Mouse (Mus musculus): Measurements from ENCODE around the gene Hist2h2aa1. TPM values are rescaled to one million over a fixed set of nuclear protein-coding genes. Genes with fewer than 3 reads are reported as not detected.
A peak's percentile ranks its signal among the peaks of the same experiment; 100 is the strongest.
"Not testable (repeated sequence)": the region's sequence is repeated elsewhere in the genome, so short reads cannot be mapped to it uniquely, and the experiment has no call there.

Hist2h2aa1 gene
- total RNA-seq, 1 experiment from 2014 or later, result 1,455 TPM

DNA sequence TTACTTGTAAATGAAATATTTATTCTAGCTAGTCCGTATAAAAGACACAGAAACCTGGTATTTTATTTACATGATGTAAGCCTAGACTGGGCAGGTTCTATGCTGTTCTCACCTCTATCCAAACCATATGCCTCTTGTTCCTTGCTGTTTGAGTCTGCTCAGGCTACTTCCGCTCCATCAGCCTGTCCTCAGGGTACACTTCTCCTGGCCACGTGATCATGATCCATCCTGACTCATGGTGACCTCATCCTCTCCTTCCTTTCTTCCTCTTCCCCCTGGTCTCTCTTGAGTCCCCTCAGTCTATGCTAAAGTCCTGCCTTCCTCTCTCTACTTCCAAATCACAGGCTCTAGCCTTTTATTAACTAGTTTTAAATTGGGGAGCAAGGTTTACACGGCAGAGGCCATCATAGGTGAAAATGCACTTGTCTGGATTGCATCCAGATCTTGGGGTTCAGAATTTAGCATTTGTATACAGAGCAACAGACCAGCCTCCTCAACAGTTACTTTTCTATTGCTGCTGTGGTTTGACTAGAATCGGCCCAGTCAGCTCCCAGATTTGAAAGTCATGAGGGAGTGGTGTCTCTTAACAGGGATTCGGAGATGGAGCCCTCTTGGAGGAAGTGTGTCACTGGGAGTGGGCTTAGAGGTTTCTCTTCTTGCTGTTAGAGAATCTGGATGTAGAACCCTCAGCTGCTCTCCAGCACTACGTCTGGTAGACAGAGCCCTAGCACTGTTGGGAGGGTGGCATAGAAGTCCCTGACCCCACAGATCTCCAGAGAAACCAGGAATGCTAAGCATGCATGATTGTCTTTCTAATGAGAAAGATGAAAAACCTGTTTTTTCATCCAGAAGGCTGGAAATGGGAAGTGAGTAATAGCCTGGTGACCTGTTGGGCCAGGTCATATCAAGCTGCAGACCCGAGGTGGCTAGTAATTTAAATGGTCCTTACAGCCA is 18.3 kb upstream of the Hist2h2aa1 start:
- ATAC-seq (replicated peaks; ENCODE audit: insufficient number of reproducible peaks, low FRiP score, low TSS enrichment, poor library complexity, severe bottlenecking), result peak; percentile 62

DNA sequence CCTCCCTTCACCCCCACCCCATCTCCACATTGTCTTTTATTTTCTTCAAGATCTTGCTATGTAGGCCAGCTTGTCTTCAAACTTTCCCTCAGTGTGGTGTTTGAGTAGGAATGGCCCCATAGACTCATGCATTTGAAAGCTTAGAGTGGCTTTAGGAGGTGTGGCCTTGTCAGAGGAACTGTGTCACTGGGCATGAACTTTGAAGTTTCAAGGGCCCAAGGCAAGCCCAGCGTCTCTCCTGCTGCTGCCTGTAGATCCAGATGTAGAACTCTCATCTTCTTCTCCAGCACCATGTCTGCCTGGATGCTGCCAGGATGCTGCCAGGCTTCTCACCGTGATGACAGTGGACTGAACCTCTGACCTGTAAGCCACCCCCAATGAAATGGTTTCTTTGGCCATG is 16.5 kb upstream of the Hist2h2aa1 start:
- ATAC-seq (replicated peaks; ENCODE audit: insufficient number of reproducible peaks, low FRiP score, low TSS enrichment, poor library complexity, severe bottlenecking), result 0 out of 2 replicates have a peak, but pooled peaks have one; percentile 14

DNA sequence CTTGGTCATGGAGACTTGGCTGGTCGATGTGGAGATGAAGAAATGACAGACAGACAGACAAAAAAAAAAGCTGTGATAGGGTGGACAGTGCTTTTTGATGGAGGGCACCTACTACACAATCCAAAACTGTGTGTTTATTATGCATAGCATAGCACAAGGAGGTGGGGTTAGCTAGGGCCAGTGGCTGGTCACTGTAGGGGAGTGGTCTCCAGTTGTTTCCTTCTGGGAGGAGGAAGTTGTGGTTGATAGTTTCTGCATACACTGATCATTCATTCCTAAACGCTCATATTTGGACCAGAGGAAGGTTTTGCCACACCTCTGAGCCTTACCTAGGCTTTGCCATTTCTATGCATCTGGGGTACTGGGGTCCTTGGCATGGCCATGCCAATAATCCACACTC is 14.9 kb upstream of the Hist2h2aa1 start:
- ATAC-seq (replicated peaks; ENCODE audit: insufficient number of reproducible peaks, low FRiP score, low TSS enrichment, poor library complexity, severe bottlenecking), result peak; percentile 57; the same call in 1 of the 2 replicates

DNA sequence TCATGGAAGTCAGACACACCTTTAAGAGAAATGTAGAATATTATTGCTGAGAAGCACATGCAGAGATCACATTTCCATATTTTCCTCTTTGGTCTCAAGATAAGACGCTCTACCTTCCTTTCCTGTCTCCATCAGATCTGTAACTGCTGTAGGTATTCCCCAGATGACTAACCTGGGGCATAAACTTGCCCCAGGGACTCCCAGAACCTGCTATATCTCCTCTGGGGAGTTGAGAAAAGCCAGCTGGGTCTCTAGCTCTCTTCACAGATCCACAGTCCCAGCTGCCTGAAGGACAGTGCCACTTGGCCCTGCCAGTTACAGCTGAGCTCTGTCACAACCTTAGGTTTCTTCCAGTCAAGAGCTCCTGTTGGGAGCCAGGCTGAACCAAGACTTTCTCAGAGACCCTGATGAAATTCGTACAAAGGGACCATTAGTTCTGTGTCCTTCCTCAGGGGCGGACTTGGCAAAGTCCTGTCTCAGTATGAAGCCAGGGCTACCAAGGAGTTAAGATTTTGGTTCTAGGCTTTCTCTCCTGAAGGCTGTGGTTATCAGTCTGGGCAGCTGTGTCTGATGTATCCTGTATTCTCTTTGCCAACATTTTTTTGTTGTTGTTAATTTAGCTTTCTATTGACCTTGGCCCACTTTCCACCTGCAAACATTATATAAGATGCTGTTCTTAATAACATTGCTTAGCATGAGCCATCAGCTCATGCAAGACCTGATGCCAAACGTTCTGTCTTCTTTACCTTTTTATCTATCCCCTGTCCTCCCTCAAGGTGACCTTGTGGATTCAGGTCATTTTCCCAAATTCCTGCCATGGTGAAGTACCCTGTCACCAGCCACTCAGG is 14.2 kb upstream of the Hist2h2aa1 start:
- ATAC-seq (replicated peaks; ENCODE audit: insufficient number of reproducible peaks, low FRiP score, low TSS enrichment, poor library complexity, severe bottlenecking), result no peak

DNA sequence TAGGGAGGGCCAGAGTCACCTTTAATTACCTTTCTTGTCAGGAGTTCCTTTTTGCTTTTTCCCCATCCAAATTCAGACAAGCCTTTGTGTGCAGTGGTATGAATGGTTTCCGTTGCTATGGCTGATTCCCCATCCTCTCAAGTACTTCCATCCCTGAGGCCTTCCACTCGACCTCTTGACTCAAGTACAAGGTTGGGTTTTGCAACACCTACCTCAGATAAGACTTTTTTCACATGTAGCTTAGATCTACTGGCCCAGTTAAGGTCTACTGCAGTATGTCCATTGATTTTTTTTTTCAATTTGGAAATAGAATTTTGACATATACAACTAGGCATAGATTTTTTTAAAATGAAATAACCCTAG is 13.6 kb upstream of the Hist2h2aa1 start:
- ATAC-seq (replicated peaks; ENCODE audit: insufficient number of reproducible peaks, low FRiP score, low TSS enrichment, poor library complexity, severe bottlenecking), result no peak

DNA sequence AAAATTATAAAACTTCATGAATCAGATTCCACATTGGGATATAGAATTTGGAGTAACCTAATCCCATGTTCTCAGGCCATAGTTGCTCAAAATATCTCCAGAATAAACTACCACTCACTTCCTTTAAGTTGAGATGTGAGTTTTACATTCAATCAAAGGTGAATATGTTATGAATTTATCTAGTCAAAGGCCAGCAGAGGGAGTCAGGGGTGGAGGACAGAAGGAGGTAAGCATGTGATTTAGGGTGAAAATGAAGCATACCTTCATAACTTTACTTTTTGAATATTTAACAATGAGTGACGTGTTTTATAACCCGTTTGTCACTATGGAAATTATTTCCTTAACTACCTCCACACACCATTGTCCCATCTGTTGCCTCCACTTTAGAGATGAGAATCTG is 10.4 kb upstream of the Hist2h2aa1 start:
- ATAC-seq (replicated peaks; ENCODE audit: insufficient number of reproducible peaks, low FRiP score, low TSS enrichment, poor library complexity, severe bottlenecking), result no peak

DNA sequence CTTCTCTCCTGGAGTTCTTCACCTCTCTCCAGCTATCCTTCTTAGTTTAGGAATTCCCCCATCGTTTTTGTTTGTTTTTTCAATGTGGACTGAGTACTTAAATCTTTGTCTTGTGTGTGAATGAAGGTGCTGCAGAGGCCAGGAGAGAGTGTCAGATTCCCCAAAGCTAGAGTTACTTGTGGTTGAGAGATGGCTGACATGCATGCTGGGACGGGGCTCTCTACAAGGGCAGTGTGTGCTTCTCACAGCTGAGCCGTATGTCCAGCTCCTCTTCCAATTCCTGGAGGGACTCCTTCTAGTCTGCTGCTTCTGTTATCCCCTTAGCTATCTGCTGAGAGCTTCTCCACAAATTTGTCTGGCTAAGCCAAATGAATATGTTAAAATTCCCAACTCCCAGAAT is 9.5 kb upstream of the Hist2h2aa1 start:
- ATAC-seq (replicated peaks; ENCODE audit: insufficient number of reproducible peaks, low FRiP score, low TSS enrichment, poor library complexity, severe bottlenecking), result no peak

DNA sequence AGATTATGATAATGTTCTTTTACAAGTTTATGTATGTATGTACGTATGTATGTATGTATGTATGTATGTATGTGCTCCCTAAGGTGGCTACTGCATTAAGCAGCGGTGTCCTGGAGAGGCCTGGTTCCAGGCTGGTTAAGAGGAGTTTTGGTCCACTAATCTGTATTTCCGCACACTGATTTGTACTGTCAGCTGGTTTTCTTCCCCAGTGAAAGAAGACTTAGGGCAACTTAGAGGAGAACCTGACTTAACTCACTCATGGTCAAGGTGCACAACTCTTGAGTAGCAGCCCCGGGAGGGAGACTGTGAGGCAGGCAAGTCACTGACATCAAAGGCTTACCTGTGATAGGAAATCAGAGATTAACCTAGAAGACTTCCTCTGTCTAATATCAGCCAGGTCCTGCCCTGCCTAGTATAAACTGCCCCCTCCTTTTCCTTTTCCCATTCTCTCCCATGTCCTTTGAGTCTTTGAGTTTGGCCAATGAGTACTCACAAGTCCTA is 8.4 kb upstream of the Hist2h2aa1 start:
- ATAC-seq (replicated peaks; ENCODE audit: insufficient number of reproducible peaks, low FRiP score, low TSS enrichment, poor library complexity, severe bottlenecking), result no peak

DNA sequence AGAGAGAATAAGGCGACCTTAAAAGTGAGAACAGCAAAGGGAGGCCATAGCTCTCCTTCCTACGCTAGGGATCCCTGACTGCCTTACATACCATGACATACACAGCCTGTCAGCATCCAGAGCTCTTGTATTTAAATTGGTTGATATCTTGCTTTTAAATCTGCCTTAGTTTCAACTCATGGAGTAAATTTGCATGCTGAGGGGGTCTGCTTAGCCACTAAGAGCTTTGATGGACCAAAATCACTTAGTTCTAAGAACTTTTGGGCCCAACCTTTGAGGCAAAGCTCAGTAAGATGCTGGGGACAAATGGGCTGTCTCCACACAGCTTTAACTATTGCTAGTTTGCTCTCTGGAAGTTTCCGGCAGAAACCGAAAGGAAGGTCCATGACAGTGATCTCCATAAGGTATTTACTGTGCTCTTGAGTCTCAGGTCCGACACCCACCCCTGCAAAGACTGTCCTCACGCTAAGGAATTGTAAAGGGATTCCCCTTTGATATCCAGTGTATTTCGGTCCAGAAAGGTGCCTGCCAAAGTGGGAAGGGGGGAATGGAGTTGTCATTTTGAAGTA is 7.9 kb upstream of the Hist2h2aa1 start:
- no peak for ATAC-seq (replicated peaks; ENCODE audit: insufficient number of reproducible peaks, low FRiP score, low TSS enrichment, poor library complexity, severe bottlenecking)

DNA sequence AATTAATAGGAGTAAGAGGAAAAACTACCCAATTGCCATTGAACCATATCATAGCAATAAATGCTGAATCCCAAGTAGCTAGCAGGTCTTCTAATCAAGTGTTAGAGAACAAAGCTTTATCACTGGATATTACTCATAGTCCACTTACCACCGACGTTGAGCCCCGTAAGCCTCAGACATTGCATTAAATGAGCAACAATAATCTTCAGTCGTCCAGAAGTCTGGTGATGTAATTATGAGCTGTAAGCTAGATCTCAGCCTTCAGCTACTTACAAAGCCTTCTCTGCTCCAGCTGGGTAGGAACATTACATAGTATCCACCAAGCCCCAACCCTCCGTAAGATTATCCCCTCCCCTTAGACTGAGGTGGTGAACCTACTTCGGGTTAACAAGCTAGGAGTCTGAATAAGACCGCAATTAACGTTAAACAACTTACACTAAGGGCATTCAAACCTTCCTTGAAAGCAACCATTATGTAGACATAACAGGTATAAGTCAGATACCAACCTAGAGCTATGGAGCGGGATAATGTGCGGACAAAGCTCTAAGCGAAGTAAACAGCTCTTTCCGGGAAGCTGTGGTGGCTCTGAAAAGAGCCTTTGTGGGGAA is 7.3 kb upstream of the Hist2h2aa1 start:
- ATAC-seq (replicated peaks; ENCODE audit: insufficient number of reproducible peaks, low FRiP score, low TSS enrichment, poor library complexity, severe bottlenecking), result no peak

DNA sequence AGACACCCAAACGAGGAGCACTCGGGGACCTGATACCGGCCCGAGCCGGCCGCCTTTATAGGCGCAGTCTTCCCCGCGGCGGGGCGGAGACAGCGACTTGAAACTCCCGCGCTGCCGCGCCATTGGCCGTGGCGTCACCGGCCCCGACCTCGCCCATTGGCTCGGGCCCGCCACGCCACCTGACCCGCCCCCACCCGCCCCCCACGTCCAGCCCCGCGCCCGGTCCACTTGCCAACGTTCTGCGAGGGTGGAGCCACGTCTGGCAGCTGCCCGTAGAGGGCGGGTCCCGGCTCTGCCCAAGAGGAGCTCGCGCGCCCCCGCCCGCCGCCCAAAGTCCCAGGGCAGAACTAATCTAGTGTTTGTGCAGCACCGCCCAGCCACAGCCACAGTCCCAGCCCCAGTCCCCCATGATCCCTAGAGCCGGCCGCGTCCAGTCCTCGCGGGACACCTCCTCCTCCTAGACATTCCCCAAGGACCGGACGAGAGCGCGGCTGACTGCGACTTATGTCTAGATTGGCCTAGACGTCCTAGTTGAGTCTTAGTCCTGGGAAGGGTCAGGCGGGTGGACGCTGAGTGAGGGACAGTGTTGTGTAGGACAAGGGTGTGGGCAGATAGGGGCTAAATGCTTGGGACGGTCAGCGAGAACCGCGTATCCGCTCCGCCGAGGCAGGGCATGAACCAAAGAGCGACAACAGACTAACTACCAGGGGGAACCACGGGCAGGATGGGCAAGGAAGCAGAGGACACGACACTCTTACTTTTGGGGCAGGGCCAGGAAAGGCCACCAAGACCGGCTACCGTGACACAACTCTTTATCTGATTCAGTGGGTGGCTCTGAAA is 6.1 kb upstream of the Hist2h2aa1 start, which contains the start of gene Hist2h3c2:
Gene Hist2h3c2, minus strand, starts transcription at position 174 of the 840 bp plus-strand sequence.
- peak; percentile 80 for ATAC-seq (replicated peaks; ENCODE audit: insufficient number of reproducible peaks, low FRiP score, low TSS enrichment, poor library complexity, severe bottlenecking)

DNA sequence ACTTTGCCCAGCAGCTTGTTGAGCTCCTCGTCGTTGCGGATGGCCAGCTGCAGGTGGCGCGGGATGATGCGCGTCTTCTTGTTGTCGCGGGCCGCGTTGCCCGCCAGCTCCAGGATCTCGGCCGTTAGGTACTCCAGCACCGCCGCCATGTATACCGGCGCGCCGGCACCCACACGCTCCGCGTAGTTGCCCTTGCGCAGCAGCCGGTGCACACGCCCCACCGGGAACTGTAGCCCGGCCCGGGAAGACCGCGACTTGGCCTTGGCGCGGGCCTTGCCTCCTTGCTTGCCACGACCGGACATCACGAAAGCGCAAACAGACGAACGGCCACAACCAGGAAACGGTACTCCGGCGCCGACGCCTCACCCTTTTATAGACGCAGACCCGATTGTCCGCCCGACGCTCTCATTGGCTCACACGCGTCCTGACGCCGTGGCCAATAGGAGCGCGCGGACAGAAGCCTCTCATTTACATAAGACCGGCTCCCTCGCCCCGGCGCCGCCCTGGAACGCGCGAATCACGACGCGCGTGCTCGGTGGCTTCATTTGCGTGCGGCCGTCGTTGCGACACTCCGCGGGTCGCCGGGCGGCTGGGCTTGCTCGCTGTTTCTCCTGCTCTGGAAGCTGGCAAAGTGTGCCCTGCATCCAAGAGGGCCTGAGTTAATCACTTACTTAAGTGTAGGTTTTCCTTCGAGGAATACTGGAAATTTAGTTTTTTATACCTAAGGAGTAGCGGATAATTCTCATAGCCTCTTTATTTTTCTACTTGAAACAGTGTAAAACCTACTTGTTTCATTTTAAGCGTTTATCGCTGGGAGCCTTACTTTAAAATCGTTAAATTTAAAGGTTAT is 5.1 kb upstream of the Hist2h2aa1 start, which contains the start of gene Hist2h2aa2:
Gene Hist2h2aa2, minus strand, starts transcription at position 328 of the 850 bp plus-strand sequence.
- ATAC-seq (replicated peaks; ENCODE audit: insufficient number of reproducible peaks, low FRiP score, low TSS enrichment, poor library complexity, severe bottlenecking), result peak; percentile 81

DNA sequence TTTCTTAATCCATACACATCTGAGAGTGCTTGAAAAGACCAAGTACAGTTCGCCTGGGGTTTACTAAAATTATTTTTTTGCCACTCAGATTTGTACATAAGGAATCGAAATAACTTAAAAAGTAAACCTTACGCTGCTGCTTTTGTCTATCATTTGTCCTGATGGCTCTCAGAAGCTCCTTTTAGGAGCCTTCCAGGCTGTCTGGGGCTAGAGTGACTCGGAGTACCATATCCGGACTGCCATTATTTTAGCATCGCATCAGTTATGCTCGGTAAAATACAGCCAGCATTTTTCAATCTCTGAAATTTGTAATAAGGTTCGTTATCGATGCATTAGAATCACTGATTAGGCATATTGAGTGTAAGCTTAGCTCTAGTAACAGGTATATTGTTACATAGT is 4.5 kb upstream of the Hist2h2aa1 start:
- ATAC-seq (replicated peaks; ENCODE audit: insufficient number of reproducible peaks, low FRiP score, low TSS enrichment, poor library complexity, severe bottlenecking), result no peak

DNA sequence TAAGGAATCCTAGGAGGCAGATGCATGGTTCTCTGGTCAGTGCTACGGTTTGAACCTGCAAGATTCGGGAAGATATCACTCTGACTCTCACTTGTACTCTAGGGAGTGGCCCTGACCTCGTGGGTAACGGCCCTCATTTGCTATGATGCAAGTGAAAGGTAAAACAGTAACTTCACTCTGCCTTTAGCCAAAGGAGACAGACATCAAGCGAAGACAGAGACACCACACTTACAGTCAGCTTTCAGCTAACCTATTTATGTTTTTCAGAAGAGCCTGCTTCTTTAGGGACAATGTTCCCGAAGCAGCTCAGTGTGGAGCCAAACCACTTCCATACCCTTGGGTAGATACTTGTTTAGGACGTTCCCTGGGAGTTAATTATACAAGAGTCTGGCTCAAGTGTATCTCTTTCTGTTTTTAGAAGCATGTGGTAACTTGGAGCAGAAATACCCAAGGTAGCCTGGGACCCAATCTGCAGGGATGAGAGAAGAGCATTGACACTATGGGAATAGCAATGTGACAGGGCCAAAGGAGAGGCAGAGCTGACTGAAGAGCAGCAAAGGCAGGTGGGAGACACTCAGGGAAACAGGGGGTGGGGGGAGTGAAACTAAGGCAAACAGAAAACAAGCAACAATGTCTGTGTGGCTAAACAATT is 1.2 kb upstream of the Hist2h2aa1 start:
- no peak for ATAC-seq (replicated peaks; ENCODE audit: insufficient number of reproducible peaks, low FRiP score, low TSS enrichment, poor library complexity, severe bottlenecking)

DNA sequence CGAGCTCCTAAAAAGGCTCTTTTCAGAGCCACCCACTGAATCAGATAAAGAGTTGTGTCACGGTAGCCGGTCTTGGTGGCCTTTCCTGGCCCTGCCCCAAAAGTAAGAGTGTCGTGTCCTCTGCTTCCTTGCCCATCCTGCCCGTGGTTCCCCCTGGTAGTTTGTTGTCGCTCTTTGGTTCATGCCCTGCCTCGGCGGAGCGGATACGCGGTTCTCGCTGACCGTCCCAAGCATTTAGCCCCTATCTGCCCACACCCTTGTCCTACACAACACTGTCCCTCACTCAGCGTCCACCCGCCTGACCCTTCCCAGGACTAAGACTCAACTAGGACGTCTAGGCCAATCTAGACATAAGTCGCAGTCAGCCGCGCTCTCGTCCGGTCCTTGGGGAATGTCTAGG is 721 bp downstream of the Hist2h2aa1 start:
- ATAC-seq (replicated peaks; ENCODE audit: insufficient number of reproducible peaks, low FRiP score, low TSS enrichment, poor library complexity, severe bottlenecking), result not testable (repeated sequence)

DNA sequence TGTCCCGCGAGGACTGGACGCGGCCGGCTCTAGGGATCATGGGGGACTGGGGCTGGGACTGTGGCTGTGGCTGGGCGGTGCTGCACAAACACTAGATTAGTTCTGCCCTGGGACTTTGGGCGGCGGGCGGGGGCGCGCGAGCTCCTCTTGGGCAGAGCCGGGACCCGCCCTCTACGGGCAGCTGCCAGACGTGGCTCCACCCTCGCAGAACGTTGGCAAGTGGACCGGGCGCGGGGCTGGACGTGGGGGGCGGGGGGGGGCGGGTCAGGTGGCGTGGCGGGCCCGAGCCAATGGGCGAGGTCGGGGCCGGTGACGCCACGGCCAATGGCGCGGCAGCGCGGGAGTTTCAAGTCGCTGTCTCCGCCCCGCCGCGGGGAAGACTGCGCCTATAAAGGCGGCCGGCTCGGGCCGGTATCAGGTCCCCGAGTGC is 1.1 kb downstream of the Hist2h2aa1 start, which contains the start of gene Hist2h3c1:
Gene Hist2h3c1, plus strand, starts transcription at position 259 of the 430 bp plus-strand sequence.
- ATAC-seq (replicated peaks; ENCODE audit: insufficient number of reproducible peaks, low FRiP score, low TSS enrichment, poor library complexity, severe bottlenecking), result peak; percentile 81
